Mouse (Mus musculus): ENCODE measurements around the gene Rnft2. TPM values are rescaled to one million over a fixed set of nuclear protein-coding genes. Genes with fewer than 3 reads are reported as not detected.
A peak's percentile ranks its signal among the peaks of the same experiment; 100 is the strongest.

Gene Rnft2
- total and polyA plus RNA-seq, 3 experiments: 0.42 to 0.71 TPM; not detected in 1

GRCm38 (mm10) chr5:118247378-118247777 lies 2.5 kb upstream of the Rnft2 start:
- H3K79me2 ChIP-seq (ENCODE audit: control insufficient read depth, insufficient read depth, low read length, poor library complexity): peaks cover 3% of the 10 kb centered on the region; the same call in 1 of the 2 replicates
- no peak for DNase-seq (ENCODE audit: low read depth, low spot score)
- peaks cover 0 to 3% of the 10 kb centered on the region in 2 experiments; a peak in 1 of 4 replicates for H3K36me3 ChIP-seq (ENCODE audit: control insufficient read depth in 1 of 2, insufficient read depth in 2 of 2, low read length in 2 of 2)
- H3K4me1 ChIP-seq (ENCODE audit: control insufficient read depth in 1 of 2, insufficient read depth in 2 of 2, low read length in 2 of 2): peaks cover 0 to 5% of the 10 kb centered on the region in 2 experiments; a peak in 1 of 4 replicates
- H3K4me3 ChIP-seq (ENCODE audit: control insufficient read depth in 1 of 2, insufficient read depth in 1 of 2, low read depth in 2 of 2, low read length in 2 of 2): no peak overlapping the region
- TF ChIP-seq GATA1 (IDR thresholded peaks at IDR 0.05; ENCODE audit: low read depth, low read length) (no peak), USF2 (IDR thresholded peaks at IDR 0.05; ENCODE audit: borderline replicate concordance in 1 of 2, insufficient read depth in 1 of 2, low read depth in 1 of 2, low read length in 2 of 2) (no peak), ETS1 (IDR thresholded peaks at IDR 0.05; ENCODE audit: low read depth, low read length) (no peak), MAX (IDR thresholded peaks at IDR 0.05; ENCODE audit: low read length) (no peak), RCOR1 (IDR thresholded peaks at IDR 0.05; ENCODE audit: low read depth, low read length) (no peak), GABPA (IDR thresholded peaks at IDR 0.05; ENCODE audit: low read depth, low read length) (no peak), JUND (IDR thresholded peaks at IDR 0.05; ENCODE audit: low read depth, low read length) (no peak), POLR2A (IDR thresholded peaks at IDR 0.05; ENCODE audit: control insufficient read depth in 1 of 2, insufficient read depth in 1 of 2, low read depth in 1 of 2, low read length in 2 of 2, poor library complexity in 1 of 2) (no peak), MAZ (IDR thresholded peaks at IDR 0.05; ENCODE audit: low read depth, low read length) (no peak)
- no peak overlapping the region for H3K27ac ChIP-seq (ENCODE audit: control insufficient read depth, low read depth, low read length)
- H3K27me3 ChIP-seq (ENCODE audit: control insufficient read depth in 1 of 2, insufficient read depth in 2 of 2, low read length in 2 of 2): no peaks in the 10 kb centered on the region
- no peak overlapping the region for H3K9ac ChIP-seq (ENCODE audit: control insufficient read depth, low read depth, low read length, poor library complexity, severe bottlenecking)
- no peaks in the 10 kb centered on the region for H3K9me3 ChIP-seq (replicated peaks; ENCODE audit: insufficient read depth, low read length)

- H3K79me2 ChIP-seq (ENCODE audit: control insufficient read depth, insufficient read depth, low read length, poor library complexity): peaks cover 3% of the 10 kb centered on the region; the same call in 1 of the 2 replicates
- H3K4me3 ChIP-seq (ENCODE audit: control insufficient read depth in 1 of 2, insufficient read depth in 1 of 2, low read depth in 2 of 2, low read length in 2 of 2): peak overlapping the region; percentile 78 to 86
- H3K9me3 ChIP-seq (replicated peaks; ENCODE audit: insufficient read depth, low read length): no peaks in the 10 kb centered on the region
- peak overlapping the region; percentile 60 for H3K9ac ChIP-seq (ENCODE audit: control insufficient read depth, low read depth, low read length, poor library complexity, severe bottlenecking)
- peaks cover 0 to 5% of the 10 kb centered on the region in 2 experiments; a peak in 1 of 4 replicates for H3K4me1 ChIP-seq (ENCODE audit: control insufficient read depth in 1 of 2, insufficient read depth in 2 of 2, low read length in 2 of 2)
- peaks cover 0 to 3% of the 10 kb centered on the region in 2 experiments; a peak in 1 of 4 replicates for H3K36me3 ChIP-seq (ENCODE audit: control insufficient read depth in 1 of 2, insufficient read depth in 2 of 2, low read length in 2 of 2)
- no peak for DNase-seq (ENCODE audit: low read depth, low spot score)
- H3K27ac ChIP-seq (ENCODE audit: control insufficient read depth, low read depth, low read length): no peak overlapping the region
- TF ChIP-seq NRF1 (IDR thresholded peaks at IDR 0.05; ENCODE audit: insufficient read depth, low read depth, low read length, poor library complexity, severe bottlenecking) (no peak), ETS1 (IDR thresholded peaks at IDR 0.05; ENCODE audit: low read depth, low read length) (no peak), MEF2A (IDR thresholded peaks at IDR 0.05; ENCODE audit: extremely low read depth, insufficient replicate concordance, low read depth, low read length, poor library complexity, severe bottlenecking) (no peak), MAX (IDR thresholded peaks at IDR 0.05; ENCODE audit: low read length) (no peak), GABPA (IDR thresholded peaks at IDR 0.05; ENCODE audit: low read depth, low read length) (no peak), CHD1 (IDR thresholded peaks at IDR 0.05; ENCODE audit: low read depth, low read length) (no peak)
- H3K27me3 ChIP-seq (ENCODE audit: control insufficient read depth in 1 of 2, insufficient read depth in 2 of 2, low read length in 2 of 2): no peaks in the 10 kb centered on the region
These were observed 841 bp upstream of the Rnft2 start for GRCm38 (mm10) chr5:118245606-118246308.
